Comparison of ENCODE assay signal across 25 mouse cellular contexts in genomic region chr2:58094818-58095217, GRCm38 (mm10). TPM values are rescaled to one million over a fixed set of nuclear protein-coding genes. Genes with fewer than 3 reads are reported as not detected.
"Had no signal": no experiment of that assay in that cellular context is flagged by ENCODE, and none has a peak within 500 bp of the region (broad histone marks: within the 10 kb centered on the region; RNA-seq: fewer than 3 reads in every experiment).

No protein-coding gene starts in this region.

- H3K9ac ChIP-seq: limb, embryonic 12.5 days; limb, embryonic 15.5 days; liver, embryonic 14.5 days; liver, postnatal 0 days; lung, embryonic 14.5 days; midbrain, embryonic 13.5 days had no signal

- H3K4me2 ChIP-seq: limb, embryonic 12.5 days; limb, embryonic 15.5 days; liver, embryonic 11.5 days; lung, embryonic 14.5 days; midbrain, embryonic 13.5 days had no signal

- DNase-seq: kidney, adult 9 months; kidney, postnatal 36 days; layer of hippocampus, postnatal 36 days; liver, postnatal 0 days; lung, embryonic 14.5 days; right cerebral cortex, adult 18-20 months; right cerebral cortex, postnatal 14 days; right cerebral cortex, postnatal 4 days; thymus, adult 2 months; thymus, postnatal 14 days had no signal

- ATAC-seq: liver, postnatal 0 days; lung, postnatal 0 days; midbrain, embryonic 13.5 days; midbrain, embryonic 16.5 days had no signal

- H3K4me3 ChIP-seq: left cerebral cortex, adult 2 months; limb, embryonic 12.5 days; limb, embryonic 15.5 days; megakaryocyte, embryonic 14.5 days; midbrain, embryonic 10.5 days; midbrain, embryonic 13.5 days had no signal

- H3K9me3 ChIP-seq: limb, embryonic 12.5 days; limb, embryonic 15.5 days; megakaryocyte, embryonic 14.5 days; midbrain, embryonic 10.5 days; midbrain, embryonic 13.5 days had no signal

- H3K36me3 ChIP-seq: limb, embryonic 12.5 days; limb, embryonic 15.5 days; midbrain, embryonic 10.5 days; midbrain, embryonic 13.5 days had no signal

- H3K27ac ChIP-seq: left cerebral cortex, adult 2 months; limb, embryonic 12.5 days; limb, embryonic 15.5 days; liver, embryonic 14.5 days; macrophage; midbrain, embryonic 10.5 days; midbrain, embryonic 13.5 days; stomach, postnatal 0 days had no signal

- H3K4me1 ChIP-seq: limb, embryonic 12.5 days; limb, embryonic 15.5 days; megakaryocyte, embryonic 14.5 days; midbrain, embryonic 10.5 days; midbrain, embryonic 13.5 days had no signal

- H3K27me3 ChIP-seq: limb, embryonic 12.5 days; limb, embryonic 15.5 days; megakaryocyte, embryonic 14.5 days; midbrain, embryonic 13.5 days had no signal

RNA-seq across cellular contexts. Expression of gene Ermn, which starts 42.2 kb away (rescaled TPM):
- polyA plus RNA-seq: kidney, embryonic 16.5 days; liver, embryonic 11.5 days; liver, embryonic 14.5 days; liver, postnatal 0 days; lung, embryonic 14.5 days; macrophage; neural tube, embryonic 11.5 days; stomach, embryonic 14.5 days; thymus, adult 2 months had no signal
